Mouse (Mus musculus) lung, adult 2 months (tissue): Measurements from ENCODE around the gene Apol6. TPM values are rescaled to one million over a fixed set of nuclear protein-coding genes. Genes with fewer than 3 reads are reported as not detected.

ENCODE experiments used
- DNase-seq: peaks from one replicate; pipeline ENCODE4 v3.0.0; 2022
- H3K4me1 ChIP-seq: fragments of 200-500 bp; 2 replicates; pipeline ENCODE4 v1.6.1; 2011; ENCODE audit warnings: low read length; ENCODE audit not compliant: control insufficient read depth, insufficient read depth
- H3K4me3 ChIP-seq: fragments of 200-500 bp; replicated peaks from 2 replicates; pipeline ENCODE3; 2011; ENCODE audit warnings: low read depth, mild to moderate bottlenecking, control low read depth, low read length; ENCODE audit errors: extremely low read depth
- CTCF ChIP-seq: fragments of 200-500 bp; IDR thresholded peaks from 2 replicates; pipeline ENCODE4 v1.5.1; 2011; ENCODE audit warnings: mild to moderate bottlenecking, low read length, control low read depth; ENCODE audit not compliant: insufficient read depth
- POLR2A ChIP-seq: fragments of 200-500 bp; IDR thresholded peaks from 2 replicates; pipeline ENCODE4 v1.6.1; 2011; ENCODE audit warnings: low read depth, mild to moderate bottlenecking, control low read depth, low read length, borderline replicate concordance; ENCODE audit errors: extremely low read depth
- WGBS: fragments of 180-500 bp; shearing (Covaris S2); methylation state at CpG from one replicate; pipeline ENCODE4 v1.1.7; 2018; 5-methylcytosine and 5-hydroxymethylcytosine counted together
- polyA plus RNA-seq: library from polyadenylated mRNA; depleted of rRNA; stranded (reverse); fragments of >200 nt; gene quantifications from 2 replicates; pipeline ENCODE4 v1.2.3, GENCODE M21; 2012

The Apol6 gene
- polyA plus RNA-seq, 1 experiment, result 5.3 TPM

DNA sequence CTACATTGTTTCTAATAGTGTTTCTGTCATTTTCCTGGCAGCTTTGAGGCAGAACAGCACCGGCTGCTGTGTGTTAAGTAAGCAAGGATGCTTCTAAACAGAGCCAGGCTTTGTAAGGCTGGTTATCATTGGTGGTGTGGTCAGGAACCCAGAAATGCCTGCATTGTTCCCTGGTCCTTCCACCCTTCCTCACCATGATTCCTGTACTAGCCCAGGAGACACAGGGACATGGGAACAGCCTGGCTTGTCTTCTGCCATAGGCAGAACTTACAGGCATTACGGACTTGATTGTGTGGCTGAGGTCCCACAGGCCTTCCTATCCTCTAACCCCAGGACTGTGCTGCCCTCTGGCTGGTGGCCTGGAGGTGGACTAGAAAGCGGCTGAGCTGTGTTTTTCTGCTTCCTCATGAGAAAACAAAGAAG is 23.9 kb downstream of the Apol6 start:
- TF ChIP-seq CTCF, result 0 out of 2 replicates have a peak, but pooled peaks have one; percentile 14
- no peak for TF ChIP-seq POLR2A
- 36% methylated on average over 3 of the region's 3 CpGs for WGBS
- Histone ChIP-seq H3K4me1 (0 out of 2 replicates have a peak, but pooled peaks cover 4% of the 10 kb centered on the region), H3K4me3 (no peak overlapping the region)
- no peak for DNase-seq

DNA sequence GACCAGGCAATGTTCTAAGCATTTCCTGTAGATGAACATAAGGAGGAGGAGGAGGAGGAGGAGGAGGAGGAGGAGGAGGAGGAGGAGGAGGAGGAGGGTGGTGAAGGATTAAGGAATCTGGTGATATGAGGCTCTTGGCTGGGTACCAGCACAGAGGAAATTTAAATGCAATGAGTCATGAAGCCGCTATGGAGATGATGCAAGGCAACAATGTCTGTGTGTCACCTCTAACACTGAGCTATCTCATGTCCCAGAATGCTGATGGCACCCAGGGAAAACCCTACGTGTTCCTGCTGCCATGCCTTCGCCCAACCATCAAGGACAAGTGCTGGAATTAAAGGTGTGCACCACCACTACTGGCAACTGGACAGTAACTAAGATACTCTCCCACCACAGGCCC is 24.5 kb downstream of the Apol6 start:
- TF ChIP-seq CTCF (no peak), POLR2A (no peak)
- 0 out of 2 replicates have a peak, but pooled peaks cover 4% of the 10 kb centered on the region for H3K4me1 ChIP-seq
- WGBS, result 64% methylated on average over 3 of the region's 3 CpGs
- no peak overlapping the region for H3K4me3 ChIP-seq
- no peak for DNase-seq

DNA sequence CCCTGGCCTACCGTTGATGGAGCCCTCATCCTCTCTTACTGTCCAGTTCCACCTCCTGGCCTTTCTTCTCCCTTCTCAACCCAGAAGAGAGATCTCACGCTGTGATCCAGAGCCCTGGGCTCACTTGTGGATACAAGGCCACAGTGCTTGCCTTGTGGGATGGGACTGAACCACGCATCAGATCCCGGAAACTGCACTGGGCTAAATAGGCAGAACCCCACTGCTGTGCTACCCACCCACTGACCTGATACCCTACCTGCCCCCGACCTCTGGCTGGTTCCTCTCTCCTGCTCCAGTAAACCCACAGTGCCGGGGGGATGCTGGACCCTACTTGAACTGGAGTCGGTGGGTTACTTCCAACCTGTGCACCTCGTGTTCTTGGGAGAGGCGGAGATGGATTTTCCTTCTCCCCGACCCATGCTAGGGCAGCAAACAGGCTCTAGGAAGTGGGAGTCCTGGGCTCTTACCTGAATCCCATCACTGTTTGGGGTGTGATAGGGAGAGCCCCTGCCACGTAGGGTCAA is 26.3 kb downstream of the Apol6 start:
- TF ChIP-seq POLR2A (no peak), CTCF (no peak)
- Histone ChIP-seq H3K4me1 (0 out of 2 replicates have a peak, but pooled peaks cover 4% of the 10 kb centered on the region), H3K4me3 (no peak overlapping the region)
- no peak for DNase-seq
- WGBS, result 80% methylated on average over 11 of the region's 11 CpGs

DNA sequence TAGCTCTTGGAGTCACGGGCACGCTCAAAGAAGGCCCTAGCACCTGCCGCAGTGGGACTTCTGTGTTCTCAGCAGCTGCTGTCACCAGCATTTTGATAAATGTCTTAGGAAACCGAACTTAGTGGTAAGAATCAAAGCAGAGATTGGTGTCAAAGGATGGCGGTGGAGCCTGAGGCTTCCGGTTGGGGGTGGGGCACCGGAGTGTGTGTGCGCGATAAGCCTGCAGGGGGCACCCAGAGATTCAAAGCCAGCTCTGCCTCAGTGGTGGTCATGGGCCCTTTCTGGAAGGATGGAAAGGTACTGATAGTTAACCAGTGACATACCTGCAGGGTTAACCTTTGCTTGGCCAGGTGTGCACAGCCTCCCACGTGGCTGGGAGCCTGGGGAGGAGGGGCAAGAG is 27.0 kb downstream of the Apol6 start:
- 0 out of 2 replicates have a peak, but pooled peaks cover 4% of the 10 kb centered on the region for H3K4me1 ChIP-seq
- H3K4me3 ChIP-seq, result no peak overlapping the region
- TF ChIP-seq POLR2A (no peak), CTCF (peak; percentile 48; the same call in 1 of the 2 replicates)
- WGBS, result 17% methylated on average over 10 of the region's 10 CpGs
- DNase-seq, result peak; percentile 25

DNA sequence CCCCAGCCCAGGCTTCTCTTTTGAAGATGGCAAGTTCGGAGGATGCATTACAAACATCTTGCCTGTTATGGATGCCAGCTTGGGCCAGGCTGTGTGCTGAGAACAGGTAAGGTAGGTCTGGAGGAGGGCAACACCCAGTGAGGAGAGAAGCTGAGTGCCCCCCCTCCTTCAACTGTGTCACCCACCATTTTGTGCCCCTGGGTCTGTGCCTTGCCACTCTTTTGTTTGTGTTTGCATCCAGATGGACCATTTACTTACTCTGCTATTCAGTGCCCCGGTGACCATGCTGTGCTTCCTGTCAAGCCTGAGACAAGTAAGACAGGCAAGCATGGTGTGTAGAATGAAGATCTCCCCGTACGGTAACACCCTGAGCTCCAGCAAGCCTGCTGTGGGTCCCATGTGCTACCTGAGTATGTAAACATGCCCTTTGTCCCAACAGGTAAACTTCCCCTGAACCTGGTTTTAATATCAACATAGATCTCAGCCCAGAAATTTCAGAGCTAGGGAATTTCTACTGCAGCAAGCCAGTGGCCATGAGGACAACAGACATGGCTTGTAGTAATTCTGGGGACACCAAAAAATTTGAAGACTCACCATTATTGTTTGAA is 28.1 kb downstream of the Apol6 start:
- Histone ChIP-seq H3K4me1 (0 out of 2 replicates have a peak, but pooled peaks cover 4% of the 10 kb centered on the region), H3K4me3 (no peak overlapping the region)
- no peak for DNase-seq
- WGBS, result 67% methylated on average over 4 of the region's 4 CpGs
- TF ChIP-seq POLR2A, result no peak
- TF ChIP-seq CTCF, result no peak

DNA sequence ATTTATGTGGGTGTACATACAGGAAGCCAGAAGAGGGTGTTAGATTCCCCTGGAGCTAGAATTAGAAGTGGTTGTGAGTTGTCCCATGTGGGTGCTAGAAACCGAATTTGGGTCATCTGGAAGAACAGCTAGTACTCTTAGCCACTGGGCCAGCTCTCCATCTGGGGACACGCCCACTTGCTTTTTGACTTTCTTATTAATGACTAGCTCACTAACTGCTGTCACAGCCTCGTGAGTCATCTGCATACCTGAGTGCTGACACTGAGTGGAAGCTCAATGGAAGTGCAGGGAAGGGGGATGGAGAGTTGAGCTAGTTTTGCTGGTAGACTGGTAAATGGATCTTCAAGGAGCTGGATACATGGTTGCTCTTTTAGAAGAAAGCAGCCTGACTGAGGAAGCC is 32.0 kb downstream of the Apol6 start:
- Histone ChIP-seq H3K4me3 (no peak overlapping the region), H3K4me1 (peaks cover 5% of the 10 kb centered on the region; the same call in 1 of the 2 replicates)
- WGBS, result 67% methylated on average over 3 of the region's 3 CpGs
- TF ChIP-seq POLR2A, result no peak
- TF ChIP-seq CTCF, result no peak
- DNase-seq, result no peak

DNA sequence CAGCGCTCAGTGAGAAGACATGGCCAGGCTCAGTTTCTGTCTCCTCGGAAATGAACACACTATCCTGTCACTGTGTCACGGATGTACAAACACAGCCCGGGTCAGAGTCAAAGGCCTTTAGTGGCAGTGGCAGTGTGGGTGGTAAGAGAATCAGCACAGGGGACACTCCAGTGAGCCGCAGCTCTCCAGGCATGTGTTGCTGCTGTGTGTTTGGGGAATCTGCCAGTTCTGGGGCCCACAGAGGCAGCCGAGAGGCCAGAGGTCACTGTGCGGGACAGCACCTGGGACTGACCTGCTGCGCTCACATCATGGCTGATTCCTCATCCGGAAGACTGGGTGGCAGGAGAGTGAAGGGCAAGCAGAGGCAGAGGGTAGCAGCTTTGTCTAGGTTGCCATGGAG is 33.4 kb downstream of the Apol6 start:
- 87% methylated on average over 9 of the region's 9 CpGs for WGBS
- Histone ChIP-seq H3K4me1 (peaks cover 3% of the 10 kb centered on the region; the same call in 1 of the 2 replicates), H3K4me3 (no peak overlapping the region)
- TF ChIP-seq POLR2A, result no peak
- no peak for TF ChIP-seq CTCF
- DNase-seq, result no peak

DNA sequence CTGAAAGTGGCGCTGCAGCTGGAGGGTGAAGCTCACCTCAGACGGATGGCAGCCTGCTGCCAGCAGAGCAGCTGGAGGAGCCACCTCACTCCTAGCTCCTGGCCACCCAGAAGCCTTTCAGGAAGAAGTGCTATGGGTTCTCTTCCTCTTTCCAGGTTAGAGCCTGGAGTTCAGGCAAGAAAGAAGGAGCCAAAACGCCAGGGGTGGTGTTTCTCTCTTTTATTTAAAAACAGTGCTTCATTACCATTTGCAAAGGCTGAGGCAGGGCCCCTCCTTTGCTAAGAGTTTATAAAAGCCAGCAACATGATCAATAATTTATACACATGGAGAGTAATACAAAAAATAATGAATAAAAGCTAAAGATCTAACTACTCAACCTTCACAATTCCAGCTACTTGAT is 34.3 kb downstream of the Apol6 start:
- peaks cover 3% of the 10 kb centered on the region; the same call in 1 of the 2 replicates for H3K4me1 ChIP-seq
- DNase-seq, result no peak
- 75% methylated on average over 3 of the region's 3 CpGs for WGBS
- TF ChIP-seq POLR2A (no peak), CTCF (no peak)
- H3K4me3 ChIP-seq, result no peak overlapping the region

DNA sequence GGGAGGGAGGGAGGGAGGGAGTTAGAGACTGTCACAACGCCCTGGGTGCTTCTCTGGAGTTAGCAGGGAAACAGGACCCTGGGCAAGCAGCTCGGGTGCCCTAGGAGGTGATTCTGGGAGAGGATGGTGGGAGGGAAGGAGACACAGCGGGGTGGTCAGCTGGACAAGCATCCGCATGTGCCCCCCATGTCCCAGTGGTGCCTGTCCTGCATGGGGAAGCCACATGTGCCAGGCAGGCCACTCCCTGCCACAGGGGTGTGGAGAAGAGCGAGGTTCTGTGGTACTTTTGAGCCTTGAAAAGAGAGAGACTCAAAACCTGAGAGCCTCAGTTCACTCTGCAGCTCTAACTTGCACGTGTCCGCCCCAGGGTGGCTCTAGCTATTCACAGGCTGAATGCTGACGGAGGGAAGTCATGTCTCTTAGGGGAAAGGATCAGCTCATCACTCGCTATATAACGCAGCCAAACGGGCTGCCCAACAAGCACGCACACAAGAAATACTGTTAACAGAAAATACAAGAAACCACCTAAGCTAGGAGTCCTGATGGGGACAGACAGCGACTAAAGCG is 34.8 kb downstream of the Apol6 start:
- no peak overlapping the region for H3K4me3 ChIP-seq
- no peak for TF ChIP-seq POLR2A
- no peak for TF ChIP-seq CTCF
- peaks cover 3% of the 10 kb centered on the region; the same call in 1 of the 2 replicates for H3K4me1 ChIP-seq
- no peak for DNase-seq
- WGBS, result 78% methylated on average over 14 of the region's 14 CpGs

DNA sequence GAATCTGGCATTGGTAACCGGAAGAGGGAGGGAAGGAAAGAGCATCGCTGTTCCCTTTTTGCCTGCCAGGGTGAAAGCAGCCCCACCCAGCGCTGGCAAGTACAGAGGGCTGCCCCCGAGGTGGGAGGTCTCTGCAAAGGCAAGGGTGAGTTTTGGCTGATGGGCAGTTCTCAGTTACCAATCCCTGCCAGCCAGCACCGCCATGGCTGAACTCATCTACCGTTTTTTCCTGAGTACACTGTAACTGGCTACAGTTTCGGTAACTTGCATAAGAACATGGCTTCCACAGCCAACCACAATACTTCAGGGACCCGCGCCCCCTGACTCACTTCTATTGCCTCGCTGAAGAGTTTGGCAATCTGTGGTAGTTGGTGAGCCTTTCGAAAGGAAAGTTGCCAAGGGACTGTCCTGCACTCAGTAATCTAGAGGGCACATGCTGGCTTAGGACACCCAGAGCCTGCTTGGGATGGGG is 35.4 kb downstream of the Apol6 start:
- no peak for TF ChIP-seq CTCF
- TF ChIP-seq POLR2A, result no peak
- H3K4me3 ChIP-seq, result no peak overlapping the region
- 75% methylated on average over 11 of the region's 11 CpGs for WGBS
- DNase-seq, result no peak
- peaks cover 3% of the 10 kb centered on the region; the same call in 1 of the 2 replicates for H3K4me1 ChIP-seq
